Mouse (Mus musculus) embryonic fibroblast, embryonic 13.5 days (primary cell): ENCODE measurements around the gene Tex261.

Source experiments
- CTCF ChIP-seq: IDR thresholded peaks from 2 replicates; pipeline ENCODE4 v1.5.1; 2011; ENCODE audit warnings: mild to moderate bottlenecking, control low read depth, low read length, moderate library complexity, borderline replicate concordance; ENCODE audit not compliant: insufficient read depth
- POLR2A ChIP-seq: IDR thresholded peaks from 2 replicates; pipeline ENCODE4 v1.6.1; 2011; ENCODE audit warnings: low read depth, mild to moderate bottlenecking, control low read depth, low read length, moderate library complexity

DNA sequence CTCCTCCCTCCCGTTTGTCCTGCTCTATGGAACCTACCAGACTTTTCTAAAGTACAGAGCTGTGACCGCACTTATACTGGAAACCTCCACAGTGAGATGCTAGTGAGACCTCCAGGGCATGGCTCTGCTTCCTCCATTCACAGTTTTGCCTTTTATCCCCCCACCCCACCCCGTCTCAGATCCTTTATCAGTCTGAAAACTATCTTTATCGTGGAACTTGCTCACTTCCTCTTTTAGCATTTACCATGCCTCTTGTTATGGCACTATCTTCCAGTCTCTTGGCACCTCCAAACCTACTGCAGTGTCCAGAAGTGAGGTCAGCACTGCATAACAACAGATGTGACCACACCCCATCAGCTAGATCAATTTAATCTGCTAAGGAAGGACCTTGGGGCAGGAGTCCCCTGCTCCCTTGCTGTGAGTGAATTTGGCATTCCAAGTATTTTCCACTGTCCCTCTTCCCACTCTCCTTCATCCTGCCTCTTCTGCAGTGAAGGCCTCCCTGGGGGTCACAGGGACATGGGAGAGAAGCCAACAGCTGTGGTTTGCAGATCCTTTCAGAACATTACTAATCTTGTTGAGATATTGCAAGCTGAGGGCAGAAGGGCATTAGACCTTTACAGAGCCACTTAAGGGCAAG lies 15.8 kb upstream of the Tex261 start:
- TF ChIP-seq POLR2A (no peak), CTCF (no peak)
